Mouse (Mus musculus) heart, adult 10 weeks (tissue): ENCODE measurements around the gene Col4a6. TPM values are rescaled to one million over a fixed set of nuclear protein-coding genes. Genes with fewer than 3 reads are reported as not detected.

Experiments
- polyA plus RNA-seq: library from polyadenylated mRNA; stranded (reverse); fragments of 350-450 nt; fragmentation: Illumina TruSeq; extraction: RNeasy Lipid Tissue Mini Kit (QIAGEN cat#74804); gene quantifications from one replicate; pipeline ENCODE4 v1.2.3, GENCODE M21; 2014; ENCODE audit warnings: low read depth, low replicate concordance

Col4a6 gene
- polyA plus RNA-seq, result 2.7 TPM

GRCm38 (mm10) chrX:141473470-141474302 lies at the start of gene Col4a6:
TSS of gene Col4a6 (minus strand) at chrX:141474076.

DNA sequence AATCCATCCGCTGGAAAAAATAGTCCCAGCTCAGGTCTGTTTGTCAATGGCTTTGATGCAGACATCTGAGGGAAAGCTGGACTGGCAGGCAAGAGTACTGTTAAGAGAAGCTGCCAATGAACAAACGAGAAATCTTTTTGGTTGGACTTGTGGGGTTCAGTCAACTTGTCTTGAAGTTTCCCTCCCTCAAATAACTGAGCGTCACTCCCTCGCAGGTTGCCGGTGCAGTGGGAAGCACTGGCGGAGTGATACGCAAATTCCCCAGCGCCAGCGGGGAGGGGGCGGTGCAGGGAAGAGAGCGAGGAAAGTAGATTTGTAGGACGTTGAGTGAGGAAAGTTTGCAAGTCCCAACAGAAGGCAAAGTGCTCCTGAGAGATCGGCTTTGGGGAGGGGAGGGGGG lies 1.2 kb upstream of the Col4a6 start, which contains the start of gene Col4a5:
Col4a5 (plus strand) TSS at position 276 of the 400 bp plus-strand sequence.

Other genes starting within 250 kb of the Col4a6 start
- 25.6 TPM for gene Col4a5, start 1.3 kb upstream of the Col4a6 start, polyA plus RNA-seq